28 mouse cellular contexts compared by ENCODE assay signal in genomic region chr7:101853816-101854215, GRCm38 (mm10). TPM values are rescaled to one million over a fixed set of nuclear protein-coding genes. Genes with fewer than 3 reads are reported as not detected.
DNase-seq lines count a peak whose midpoint lies in the region; TF ChIP-seq lines count a peak whose summit lies in the region.
"Had no signal": no experiment of that assay in that cellular context is flagged by ENCODE, and none has a peak within 500 bp of the region (broad histone marks: within the 10 kb centered on the region; RNA-seq: fewer than 3 reads in every experiment).

No protein-coding gene starts in this region.

- H3K79me2 ChIP-seq in macrophage (ENCODE audit: inconsistent target): no peaks in the 10 kb centered on the region

- H3K4me3 ChIP-seq in gastrocnemius, adult 2 months: no peak overlapping the region
- H3K4me3 ChIP-seq in bone marrow macrophage, adult 2 months (ENCODE audit: insufficient read depth, low read length): no peak overlapping the region
- no peak overlapping the region for H3K4me3 ChIP-seq in macrophage (ENCODE audit: inconsistent target)
- H3K4me3 ChIP-seq: heart, adult 2 months; hindbrain, embryonic 10.5 days had no signal

- DNase-seq in gastrocnemius, adult 2 months: no peak
- DNase-seq in gastrocnemius, postnatal 25 days: no peak
- no peak for DNase-seq in spleen, postnatal 14 days (ENCODE audit: low spot score in 2 of 2)
- no peak for DNase-seq in layer of hippocampus, adult 18-20 months (ENCODE audit: low spot score in 2 of 2)
- no peak for DNase-seq in spleen, postnatal 10 days (ENCODE audit: low spot score in 2 of 2)
- DNase-seq: adrenal gland, adult 2 months; adrenal gland, postnatal 14 days; cerebellum, adult 18-20 months; cerebellum, adult 9-10 months; cerebellum, postnatal 14 days; forebrain, postnatal 0 days; gastrocnemius, postnatal 36 days; heart, adult 2 months had no signal

- TF ChIP-seq POLR2A in bone marrow macrophage, adult 2 months (IDR thresholded peaks at IDR 0.05; ENCODE audit: borderline replicate concordance, low read depth, low read length): no peak

- no peaks in the 10 kb centered on the region for H3K36me3 ChIP-seq in macrophage (ENCODE audit: inconsistent target)
- H3K36me3 ChIP-seq: hindbrain, embryonic 10.5 days had no signal

- WGBS in macrophage (ENCODE audit: missing documents): 55% methylated on average over 2 of the region's 2 CpGs

- peak overlapping the region; percentile 50 for H3K27ac ChIP-seq in gastrocnemius, adult 2 months
- H3K27ac ChIP-seq in bone marrow macrophage, adult 2 months (ENCODE audit: insufficient read depth, low read depth, low read length): peak overlapping the region; percentile 88
- H3K27ac ChIP-seq in macrophage: peak overlapping the region; percentile 90
- H3K27ac ChIP-seq: heart, adult 2 months; hindbrain, embryonic 10.5 days; hindbrain, embryonic 14.5 days; hindbrain, postnatal 0 days had no signal

- peaks cover 70% of the 10 kb centered on the region for H3K4me1 ChIP-seq in bone marrow macrophage, adult 2 months (ENCODE audit: control insufficient read depth, insufficient read depth, low read length)
- H3K4me1 ChIP-seq: hindbrain, embryonic 10.5 days had no signal

- intact Hi-C loops in gastrocnemius, adult 2 months (cut with DNase I): no loop called here

- TF ChIP-seq CTCF in gastrocnemius, adult 2 months (IDR thresholded peaks at IDR 0.05): no peak
- no peak for TF ChIP-seq CTCF in bone marrow macrophage, adult 2 months (IDR thresholded peaks at IDR 0.05; ENCODE audit: low read depth, low read length)

RNA-seq across cellular contexts. Expression of gene Folr2, which starts 3.2 kb away (rescaled TPM):
- total RNA-seq in gastrocnemius, adult 2 months (2021): 1 to 10 TPM in 1 of 2 experiments, under 1 TPM in 1; 0.77 to 4.3 TPM
- 1 to 10 TPM; 2.0 to 5.4 TPM for total RNA-seq in gastrocnemius, postnatal 25 days (2021)
- polyA plus RNA-seq in bone marrow macrophage, adult 2 months (2012; ENCODE audit: insufficient read depth, insufficient read length, missing spikeins): 379 and 471 TPM in 2 replicates
- 10 to 100 TPM in 1 of 26 experiments, 1 to 10 TPM in 22, under 1 TPM in 1, not detected in 2; 0.96 to 11.9 (median 3.2) TPM for total RNA-seq in macrophage (2018; cell fraction: chromatin; rRNA removed)
- 10 to 100 TPM; 14.4 to 29.0 (median 19.4) TPM for total RNA-seq in macrophage (2018; cell fraction: cytosol; rRNA removed)
- total RNA-seq in macrophage (2018; cell fraction: nucleus; rRNA removed): 10 to 100 TPM in 16 of 26 experiments, 1 to 10 TPM in 10; 3.9 to 43.1 (median 11.1) TPM
- polyA plus RNA-seq in macrophage (2018): 21.1 to 134 TPM (median 134 TPM) in 3 replicates
- under 1 TPM in 1 of 2 experiments, not detected in 1; 0.40 TPM for total RNA-seq in layer of hippocampus, adult 18-20 months (2021)
- total RNA-seq: granulocyte monocyte progenitor cell, adult 5-6 weeks; MEL had no signal
- polyA plus RNA-seq: CD4-positive, CD25-positive, alpha-beta regulatory T cell, adult 4 months; embryonic facial prominence, embryonic 11.5 days; heart, embryonic 11.5 days; inflammation-experienced regulatory T-cells, adult 6 months; Patski had no signal

RNA-seq across cellular contexts. Expression of gene Anapc15, which starts 9.7 kb away (rescaled TPM):
- 10 to 100 TPM; 17.3 to 26.6 TPM for total RNA-seq in gastrocnemius, adult 2 months (2021)
- 10 to 100 TPM; 14.2 to 17.6 TPM for total RNA-seq in gastrocnemius, postnatal 25 days (2021)
- 103 and 112 TPM in 2 replicates for polyA plus RNA-seq in bone marrow macrophage, adult 2 months (2012; ENCODE audit: insufficient read depth, insufficient read length, missing spikeins)
- 1,000 to 10,000 TPM in 11 of 26 experiments, 100 to 1,000 TPM in 15; 258 to 1,533 (median 875) TPM for total RNA-seq in macrophage (2018; cell fraction: chromatin; rRNA removed)
- 100 to 1,000 TPM in 5 of 26 experiments, 10 to 100 TPM in 21; 50.7 to 118 (median 77.3) TPM for total RNA-seq in macrophage (2018; cell fraction: cytosol; rRNA removed)
- total RNA-seq in macrophage (2018; cell fraction: nucleus; rRNA removed): 1,000 to 10,000 TPM in 1 of 26 experiments, 100 to 1,000 TPM in 25; 144 to 1,074 (median 581) TPM
- 80.5 to 140 TPM (median 104 TPM) in 3 replicates for polyA plus RNA-seq in macrophage (2018)
- 10 to 100 TPM; 30.5 to 34.9 TPM for total RNA-seq in layer of hippocampus, adult 18-20 months (2021)

RNA-seq across cellular contexts. Expression of gene Inppl1, which starts 15.8 kb away (rescaled TPM):
- total RNA-seq in gastrocnemius, adult 2 months (2021): 10 to 100 TPM; 89.0 to 96.5 TPM
- total RNA-seq in gastrocnemius, postnatal 25 days (2021): 10 to 100 TPM; 79.7 to 88.0 TPM
- polyA plus RNA-seq in bone marrow macrophage, adult 2 months (2012; ENCODE audit: insufficient read depth, insufficient read length, missing spikeins): 114 and 115 TPM in 2 replicates
- 100 to 1,000 TPM in 25 of 26 experiments, 10 to 100 TPM in 1; 81.5 to 370 (median 203) TPM for total RNA-seq in macrophage (2018; cell fraction: chromatin; rRNA removed)
- total RNA-seq in macrophage (2018; cell fraction: cytosol; rRNA removed): 10 to 100 TPM; 38.5 to 75.5 (median 63.8) TPM
- 100 to 1,000 TPM in 19 of 26 experiments, 10 to 100 TPM in 7; 63.1 to 228 (median 121) TPM for total RNA-seq in macrophage (2018; cell fraction: nucleus; rRNA removed)
- polyA plus RNA-seq in macrophage (2018): 63.7 to 85.3 TPM (median 76.3 TPM) in 3 replicates
- 10 to 100 TPM; 23.0 to 31.1 TPM for total RNA-seq in layer of hippocampus, adult 18-20 months (2021)

RNA-seq across cellular contexts. Expression of gene Folr1, which starts 16.8 kb away (rescaled TPM):
- total RNA-seq in gastrocnemius, adult 2 months (2021): 1 to 10 TPM; 2.4 to 2.8 TPM
- under 1 TPM; 0.67 to 0.77 TPM for total RNA-seq in gastrocnemius, postnatal 25 days (2021)
- polyA plus RNA-seq in bone marrow macrophage, adult 2 months (2012; ENCODE audit: insufficient read depth, insufficient read length, missing spikeins): 1.6 and 1.7 TPM in 2 replicates
- total RNA-seq in macrophage (2018; cell fraction: chromatin; rRNA removed): 1 to 10 TPM in 2 of 26 experiments, not detected in 24; 1.3 TPM
- total RNA-seq in macrophage (2018; cell fraction: cytosol; rRNA removed): under 1 TPM in 20 of 26 experiments, not detected in 6; 0.11 to 0.80 (median 0.37) TPM
- total RNA-seq in macrophage (2018; cell fraction: nucleus; rRNA removed): 1 to 10 TPM in 3 of 26 experiments, under 1 TPM in 1, not detected in 22; 0.82 to 2.4 (median 1.9) TPM
- polyA plus RNA-seq in macrophage (2018): 0.50 to 0.59 TPM in 2 of 3 replicates, not detected in the other
- total RNA-seq in layer of hippocampus, adult 18-20 months (2021): 1 to 10 TPM in 1 of 2 experiments, under 1 TPM in 1; 0.76 to 3.0 TPM
- total RNA-seq: granulocyte monocyte progenitor cell, adult 5-6 weeks; heart, adult 2 months had no signal
- polyA plus RNA-seq: CD4-positive, CD25-positive, alpha-beta regulatory T cell, adult 4 months; inflammation-experienced regulatory T-cells, adult 6 months had no signal

RNA-seq across cellular contexts. Expression of gene Phox2a, which starts 35.7 kb away (rescaled TPM):
- total RNA-seq in gastrocnemius, adult 2 months (2021): not detected
- not detected for total RNA-seq in gastrocnemius, postnatal 25 days (2021)
- polyA plus RNA-seq in bone marrow macrophage, adult 2 months (2012; ENCODE audit: insufficient read depth, insufficient read length, missing spikeins): not detected in 2 replicates
- not detected for total RNA-seq in macrophage (2018; cell fraction: chromatin; rRNA removed)
- total RNA-seq in macrophage (2018; cell fraction: cytosol; rRNA removed): under 1 TPM in 1 of 26 experiments, not detected in 25; 0.10 TPM
- total RNA-seq in macrophage (2018; cell fraction: nucleus; rRNA removed): under 1 TPM in 1 of 26 experiments, not detected in 25; 0.55 TPM
- polyA plus RNA-seq in macrophage (2018): not detected in 3 replicates
- not detected for total RNA-seq in layer of hippocampus, adult 18-20 months (2021)
- total RNA-seq: forebrain, postnatal 0 days; gastrocnemius, adult 8-10 months; gastrocnemius, postnatal 36 days; granulocyte monocyte progenitor cell, adult 5-6 weeks; MEL had no signal
- polyA plus RNA-seq: CD4-positive, CD25-positive, alpha-beta regulatory T cell, adult 4 months; forebrain, embryonic 14.5 days; forebrain, postnatal 0 days; frontal cortex, adult 2 months; heart, embryonic 11.5 days; inflammation-experienced regulatory T-cells, adult 6 months; Patski had no signal
